Mouse (Mus musculus) heart, embryonic 13.5 days (tissue): ENCODE results near the gene Osbp. TPM values are rescaled to one million over a fixed set of nuclear protein-coding genes. Genes with fewer than 3 reads are reported as not detected.

Experiments used
- ATAC-seq: fragments of 200-750 bp; cut with Nextera tagmentation; 2 replicates; pipeline ENCODE4 v1.8.0; 2017; ENCODE audit warnings: moderate TSS enrichment; ENCODE audit not compliant: insufficient number of reproducible peaks, low FRiP score, low TSS enrichment; ENCODE audit errors: extremely low read depth
- H3K27ac ChIP-seq: fragments of 300-500 bp; sonication (generic); replicated peaks from 2 replicates; pipeline ENCODE4 v1.5.1; 2015; ENCODE audit warnings: moderate library complexity, mild to moderate bottlenecking, inconsistent platforms
- H3K27me3 ChIP-seq: fragments of 300-500 bp; sonication (generic); replicated peaks from 2 replicates; pipeline ENCODE4 v1.6.1; 2015; ENCODE audit warnings: mild to moderate bottlenecking, inconsistent platforms
- H3K36me3 ChIP-seq: fragments of 300-500 bp; sonication (generic); 2 replicates; pipeline ENCODE4 v1.6.1; 2015; ENCODE audit warnings: mild to moderate bottlenecking, inconsistent platforms
- H3K4me1 ChIP-seq: fragments of 300-500 bp; sonication (generic); 2 replicates; pipeline ENCODE4 v1.6.1; 2015; ENCODE audit warnings: inconsistent platforms
- H3K4me2 ChIP-seq: fragments of 300-500 bp; sonication (generic); 2 replicates; pipeline ENCODE4 v1.6.1; 2015; ENCODE audit warnings: inconsistent platforms, mild to moderate bottlenecking, moderate library complexity
- H3K4me3 ChIP-seq: fragments of 300-500 bp; sonication (generic); 2 replicates; pipeline ENCODE4 v1.5.1; 2015; ENCODE audit warnings: moderate library complexity, mild to moderate bottlenecking, inconsistent platforms
- H3K9ac ChIP-seq: fragments of 300-500 bp; sonication (generic); 2 replicates; pipeline ENCODE4 v1.6.1; 2015; ENCODE audit warnings: inconsistent platforms, mild to moderate bottlenecking, moderate library complexity
- H3K9me3 ChIP-seq: fragments of 300-500 bp; sonication (generic); 2 replicates; pipeline ENCODE4 v1.6.1; 2016; ENCODE audit warnings: inconsistent platforms
- whole genome bisulfite sequencing: fragments of 180-500 bp; shearing (Covaris S2); methylation state at CpG from one replicate; pipeline ENCODE4 v1.1.7; 2015; ENCODE audit warnings: mixed read lengths; 5-methylcytosine and 5-hydroxymethylcytosine counted together
- polyA plus RNA-seq: library from polyadenylated mRNA; unstranded; fragments of >200 nt; fragmentation: Nextera tagmentation; extraction: Ambion mirVana; gene quantifications from 2 replicates; pipeline ENCODE4 v1.2.1, GENCODE M21; 2015

Osbp gene
- polyA plus RNA-seq, 1 experiment from 2014 or later, result 4.2 TPM

DNA sequence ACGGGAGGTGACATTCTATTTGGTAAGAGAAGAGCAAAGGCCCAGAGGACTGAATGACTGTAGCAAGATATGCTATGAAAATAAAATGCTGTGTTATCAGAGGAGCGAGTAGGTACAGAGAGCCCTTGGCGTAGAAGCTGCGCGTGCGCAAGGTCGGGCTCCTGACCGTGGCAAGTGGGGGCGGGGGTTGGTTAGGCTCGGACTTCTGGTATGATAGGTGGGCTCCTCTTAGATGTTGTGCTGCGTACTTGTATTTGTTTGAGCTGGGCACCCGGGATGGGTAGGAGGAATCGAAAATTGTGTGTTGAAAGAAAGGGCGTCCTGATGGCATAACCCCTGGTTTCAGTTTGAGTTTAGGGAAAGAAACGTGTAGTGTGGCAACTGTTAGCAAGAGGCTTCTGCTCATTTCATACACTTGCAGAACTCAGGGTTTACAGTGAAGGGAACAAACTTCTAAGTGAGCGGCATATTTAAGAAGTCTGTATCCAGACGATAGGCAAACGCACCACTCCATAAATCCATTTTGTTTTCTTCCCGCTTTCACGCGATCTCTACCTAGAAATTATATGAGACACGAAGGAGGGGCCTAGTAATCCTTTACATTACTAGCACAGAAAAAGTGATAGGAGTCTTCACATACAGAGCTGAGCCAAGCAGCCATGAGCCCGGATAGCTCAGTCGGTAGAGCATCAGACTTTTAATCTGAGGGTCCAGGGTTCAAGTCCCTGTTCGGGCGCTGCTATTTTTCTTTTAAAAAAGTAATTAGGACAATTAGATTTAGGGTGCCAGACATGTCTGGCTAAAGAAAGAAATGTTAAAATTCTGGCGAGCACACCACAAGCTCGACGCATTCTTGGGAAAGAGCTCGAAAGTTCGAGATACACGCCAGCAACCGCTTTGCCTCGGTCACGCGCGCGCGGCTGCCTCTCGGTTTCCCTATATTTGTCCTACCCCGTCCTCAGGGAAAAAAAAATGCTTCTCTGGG, 39.9 kb downstream of the Osbp start:
- H3K4me3 ChIP-seq, result peak overlapping the region; percentile 63
- no peaks in the 10 kb centered on the region for H3K36me3 ChIP-seq
- peaks cover 41% of the 10 kb centered on the region for H3K4me1 ChIP-seq
- peak overlapping the region; percentile 74 for H3K27ac ChIP-seq
- H3K4me2 ChIP-seq, result peak overlapping the region; percentile 80
- H3K27me3 ChIP-seq, result no peaks in the 10 kb centered on the region
- H3K9ac ChIP-seq, result peak overlapping the region; percentile 79
- under 1% methylated on average over 41 of the region's 41 CpGs for WGBS
- peak; percentile 71 for ATAC-seq
- H3K9me3 ChIP-seq, result no peaks in the 10 kb centered on the region

DNA sequence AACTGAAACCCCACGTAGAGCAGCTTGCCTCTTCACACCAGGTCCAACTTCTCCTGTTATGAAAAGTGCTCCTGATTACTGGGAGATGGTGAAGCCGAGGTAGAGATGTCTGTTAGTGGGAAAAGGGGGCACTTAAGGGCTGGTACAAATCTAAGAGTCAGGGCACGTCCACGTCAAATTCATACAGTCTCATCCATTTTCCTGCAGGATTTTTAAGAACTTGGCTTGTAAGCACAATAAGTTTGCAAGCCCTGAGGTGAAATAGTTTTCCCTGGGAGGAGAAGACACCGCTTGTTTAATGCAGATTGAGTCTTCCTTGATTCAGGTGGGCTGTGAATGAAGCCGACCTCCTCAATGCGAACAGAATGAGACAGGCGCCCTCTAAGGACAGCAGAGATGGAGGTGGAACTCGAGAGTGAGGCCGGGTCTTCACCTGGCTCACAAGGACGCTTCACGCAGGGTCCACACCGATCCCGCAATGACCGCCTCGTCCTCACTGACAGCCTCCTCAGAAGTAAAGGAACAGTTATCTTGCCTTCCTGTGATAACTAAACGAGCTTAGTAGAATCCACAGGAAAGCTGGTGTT, 40.7 kb downstream of the Osbp start:
- no peak for ATAC-seq
- Histone ChIP-seq H3K9me3 (no peaks in the 10 kb centered on the region), H3K4me1 (peaks cover 41% of the 10 kb centered on the region), H3K9ac (peak overlapping the region; percentile 79), H3K27ac (peak overlapping the region; percentile 67), H3K4me2 (peak overlapping the region; percentile 80), H3K36me3 (no peaks in the 10 kb centered on the region), H3K4me3 (peak overlapping the region; percentile 63), H3K27me3 (no peaks in the 10 kb centered on the region)
- 2% methylated on average over 17 of the region's 17 CpGs for WGBS

DNA sequence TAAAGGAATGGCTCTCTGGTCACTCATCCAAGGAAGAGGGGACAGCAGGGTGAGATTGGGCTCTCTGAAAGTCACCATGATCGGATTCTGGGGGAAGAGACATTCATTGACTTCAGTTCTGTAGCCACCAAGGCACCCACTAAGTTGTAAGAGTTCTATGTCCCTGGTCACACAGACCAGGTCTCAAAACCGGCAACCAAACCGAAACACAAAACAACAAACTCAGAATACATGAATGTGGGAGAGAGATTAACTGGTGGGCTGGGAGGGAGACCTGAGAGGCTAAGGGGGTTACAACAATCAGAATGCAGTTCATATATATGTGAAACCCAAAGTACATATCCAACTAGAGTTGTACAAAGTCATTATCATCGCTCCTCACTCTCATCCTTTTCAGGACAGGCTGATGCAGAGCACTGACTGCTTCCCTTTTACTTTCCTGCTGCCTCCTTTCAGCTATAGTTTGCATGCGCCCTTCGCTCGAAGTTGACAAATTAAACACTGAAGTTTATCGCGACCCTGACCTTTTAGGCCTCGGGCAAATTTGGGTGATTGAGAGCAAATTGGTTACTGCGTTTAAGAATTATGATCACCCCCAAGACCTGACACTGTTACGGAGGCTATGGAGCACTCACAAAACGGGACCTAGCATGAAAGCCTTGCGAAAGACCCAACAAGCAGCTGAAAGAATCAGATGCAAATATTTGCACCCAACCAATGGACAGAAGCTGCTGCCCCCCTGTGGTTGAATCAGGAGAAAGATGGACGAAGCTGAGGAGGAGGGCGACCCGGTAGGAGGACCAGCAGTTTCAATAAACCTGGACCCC, 41.6 kb downstream of the Osbp start:
- H3K4me2 ChIP-seq, result peak overlapping the region; percentile 80
- peak overlapping the region; percentile 79 for H3K9ac ChIP-seq
- no peaks in the 10 kb centered on the region for H3K9me3 ChIP-seq
- peak overlapping the region; percentile 63 for H3K4me3 ChIP-seq
- H3K27ac ChIP-seq, result no peak overlapping the region
- 9% methylated on average over 17 of the region's 17 CpGs for WGBS
- no peak for ATAC-seq
- H3K4me1 ChIP-seq, result peaks cover 38% of the 10 kb centered on the region
- no peaks in the 10 kb centered on the region for H3K27me3 ChIP-seq
- no peaks in the 10 kb centered on the region for H3K36me3 ChIP-seq

DNA sequence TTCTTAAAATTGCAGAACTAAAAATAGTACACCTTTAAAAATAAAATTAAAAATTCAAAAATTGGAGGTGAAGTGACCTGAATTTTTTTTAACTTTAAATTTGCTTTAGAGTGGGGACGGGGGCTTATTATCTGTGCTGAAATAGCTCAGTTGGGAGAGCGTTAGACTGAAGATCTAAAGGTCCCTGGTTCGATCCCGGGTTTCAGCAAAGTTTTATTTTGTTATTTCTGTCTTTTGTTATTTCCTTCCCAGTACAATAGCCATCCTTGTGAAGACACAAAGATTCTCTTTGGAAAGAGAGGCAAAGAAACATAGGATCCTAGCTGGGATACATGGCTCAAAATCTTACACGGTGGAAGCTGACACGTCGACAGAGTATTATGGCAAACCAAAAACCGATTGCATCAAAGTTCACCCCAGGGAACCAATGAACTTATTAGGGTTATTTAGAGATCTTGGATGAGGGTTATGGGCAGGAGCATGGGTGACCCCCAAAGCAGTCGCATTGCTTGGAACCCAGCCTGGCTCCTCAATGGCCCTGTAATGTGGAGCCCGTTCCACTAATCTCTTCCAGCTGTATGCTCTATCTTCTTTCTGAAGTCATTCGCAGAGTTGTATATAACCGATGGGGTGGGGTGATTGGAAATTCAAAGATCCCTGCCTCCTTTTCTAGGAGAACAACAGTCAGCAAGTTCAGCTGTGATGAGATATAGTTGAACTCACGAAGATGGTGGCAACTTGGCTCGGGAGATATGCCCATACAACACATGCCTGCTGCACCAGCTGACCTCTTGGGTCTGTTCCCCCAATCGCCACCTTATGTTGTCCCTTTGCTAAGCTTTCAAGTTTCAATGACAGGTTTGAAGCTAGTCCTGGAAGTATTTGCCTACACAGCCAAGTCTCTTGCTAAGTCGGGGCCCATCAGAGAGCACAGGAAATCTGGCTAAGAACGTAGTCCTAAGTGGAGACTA, 43.0 kb downstream of the Osbp start:
- no peaks in the 10 kb centered on the region for H3K9me3 ChIP-seq
- peak overlapping the region; percentile 80 for H3K4me2 ChIP-seq
- H3K27me3 ChIP-seq, result no peaks in the 10 kb centered on the region
- ATAC-seq, result no peak
- H3K36me3 ChIP-seq, result no peaks in the 10 kb centered on the region
- peak overlapping the region; percentile 66 for H3K27ac ChIP-seq
- H3K9ac ChIP-seq, result peak overlapping the region; percentile 24; the same call in 1 of the 2 replicates
- peaks cover 36% of the 10 kb centered on the region for H3K4me1 ChIP-seq
- peak overlapping the region; percentile 63 for H3K4me3 ChIP-seq
- WGBS, result 22% methylated on average over 17 of the region's 17 CpGs

- no peaks in the 10 kb centered on the region for H3K9me3 ChIP-seq
- peaks cover 29% of the 10 kb centered on the region for H3K4me1 ChIP-seq
- under 1% methylated on average over 24 of the region's 24 CpGs for WGBS
- peak overlapping the region; percentile 80 for H3K4me2 ChIP-seq
- H3K4me3 ChIP-seq, result peak overlapping the region; percentile 58
- H3K27ac ChIP-seq, result peak overlapping the region; percentile 87
- no peaks in the 10 kb centered on the region for H3K36me3 ChIP-seq
- ATAC-seq, result no peak
- no peaks in the 10 kb centered on the region for H3K27me3 ChIP-seq
- H3K9ac ChIP-seq, result peak overlapping the region; percentile 81
Observed at GRCm38 (mm10) chr19:12009501-12010280, 44.0 kb downstream of the Osbp start.

GRCm38 (mm10) chr19:12010281-12010771, 44.6 kb downstream of the Osbp start:
- peak overlapping the region; percentile 81 for H3K9ac ChIP-seq
- H3K27me3 ChIP-seq, result no peaks in the 10 kb centered on the region
- H3K4me1 ChIP-seq, result peaks cover 24% of the 10 kb centered on the region
- peak; percentile 21; the same call in 1 of the 2 replicates for ATAC-seq
- H3K36me3 ChIP-seq, result no peaks in the 10 kb centered on the region
- peak overlapping the region; percentile 58 for H3K4me3 ChIP-seq
- H3K4me2 ChIP-seq, result peak overlapping the region; percentile 80
- H3K9me3 ChIP-seq, result no peaks in the 10 kb centered on the region
- H3K27ac ChIP-seq, result peak overlapping the region; percentile 87
- WGBS, result under 1% methylated on average over 24 of the region's 24 CpGs

DNA sequence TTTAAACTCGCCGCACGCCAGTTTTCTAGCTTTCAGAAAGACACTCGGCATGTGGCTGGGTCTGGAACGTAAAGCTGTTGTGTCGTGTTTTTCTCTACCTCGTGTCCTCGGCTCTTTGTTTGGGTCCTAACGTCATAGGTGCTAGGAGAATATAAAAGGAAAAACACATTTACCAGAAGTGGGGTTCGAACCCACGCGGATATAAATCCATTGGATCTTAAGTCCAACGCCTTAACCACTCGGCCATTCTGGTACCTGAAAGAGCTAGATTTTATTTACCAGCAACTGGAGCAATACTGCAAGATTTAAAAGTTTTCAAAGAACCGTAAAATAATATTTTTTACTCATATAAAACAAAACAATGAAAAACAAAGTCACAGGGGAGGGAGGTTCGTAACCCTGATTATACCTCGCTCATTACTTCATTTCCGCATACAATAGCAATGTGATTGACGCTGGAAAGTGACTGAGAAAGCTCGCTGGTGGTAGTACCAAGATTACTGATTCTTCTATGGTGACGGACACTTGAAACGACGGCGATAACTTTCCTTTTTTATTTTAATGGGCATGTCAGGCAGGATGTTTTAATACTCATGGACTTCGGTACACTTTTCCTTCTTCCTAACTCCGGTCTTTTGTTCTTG, 45.3 kb downstream of the Osbp start:
- Histone ChIP-seq H3K27ac (peak overlapping the region; percentile 87), H3K36me3 (no peaks in the 10 kb centered on the region), H3K4me2 (peak overlapping the region; percentile 80), H3K9ac (peak overlapping the region; percentile 81), H3K27me3 (no peaks in the 10 kb centered on the region), H3K9me3 (no peaks in the 10 kb centered on the region), H3K4me3 (peak overlapping the region; percentile 58), H3K4me1 (peaks cover 24% of the 10 kb centered on the region)
- no peak for ATAC-seq
- under 1% methylated on average over 26 of the region's 26 CpGs for WGBS

GRCm38 (mm10) chr19:12011560-12012556, 46.1 kb downstream of the Osbp start:
- no peaks in the 10 kb centered on the region for H3K9me3 ChIP-seq
- peak; percentile 66 for ATAC-seq
- under 1% methylated on average over 49 of the region's 49 CpGs for WGBS

More at GRCm38 (mm10) chr19:12011560-12012556, 46.1 kb downstream of the Osbp start:
- Histone ChIP-seq H3K9ac (peak overlapping the region; percentile 81), H3K27me3 (no peaks in the 10 kb centered on the region), H3K36me3 (no peaks in the 10 kb centered on the region), H3K4me1 (peaks cover 18% of the 10 kb centered on the region), H3K4me2 (peak overlapping the region; percentile 80), H3K27ac (peak overlapping the region; percentile 84), H3K4me3 (peak overlapping the region; percentile 58)
